Comparison of ENCODE assay signal across 8 mouse cellular contexts in genomic region chr9:48648285-48649097, GRCm38 (mm10). TPM values are rescaled to one million over a fixed set of nuclear protein-coding genes. Genes with fewer than 3 reads are reported as not detected.
DNase-seq lines count a peak whose midpoint lies in the region; ATAC-seq and TF ChIP-seq lines count a peak whose summit lies in the region.

No protein-coding gene starts in this region.

- H3K27me3 ChIP-seq in forebrain, embryonic 10.5 days (ENCODE audit: poor library complexity, severe bottlenecking), result 0 out of 2 replicates have a peak, but pooled peaks cover 9% of the 10 kb centered on the region
- H3K27me3 ChIP-seq in forebrain, embryonic 16.5 days (replicated peaks; ENCODE audit: control insufficient read depth, insufficient read depth, low read length), result peaks cover 11% of the 10 kb centered on the region
- no peaks in the 10 kb centered on the region for H3K27me3 ChIP-seq in intestine, postnatal 0 days (replicated peaks; ENCODE audit: control insufficient read depth, insufficient read depth, low read length)
- H3K27me3 ChIP-seq in midbrain, postnatal 0 days (ENCODE audit: insufficient read depth, low read length), result no peaks in the 10 kb centered on the region

- no peak for ATAC-seq in forebrain, embryonic 16.5 days
- no peak for ATAC-seq in intestine, postnatal 0 days
- ATAC-seq in midbrain, postnatal 0 days (ENCODE audit: low FRiP score), result no peak
- no peak for ATAC-seq in megakaryocyte progenitor cell, adult 5-6 weeks (replicated peaks; ENCODE audit: poor library complexity)

- H3K27ac ChIP-seq in forebrain, embryonic 10.5 days, result peak overlapping the region; percentile 89
- H3K27ac ChIP-seq in forebrain, embryonic 16.5 days (ENCODE audit: low read length), result no peak overlapping the region
- 0 out of 2 replicates have a peak overlapping the region, but pooled peaks have one; percentile 7 for H3K27ac ChIP-seq in intestine, postnatal 0 days (ENCODE audit: low read depth, low read length)
- no peak overlapping the region for H3K27ac ChIP-seq in midbrain, postnatal 0 days (ENCODE audit: low read depth, low read length)

- WGBS in forebrain, embryonic 10.5 days, result 31% methylated on average over 12 of the region's 12 CpGs
- 39% methylated on average over 12 of the region's 12 CpGs for WGBS in forebrain, embryonic 16.5 days
- 68% methylated on average over 12 of the region's 12 CpGs for WGBS in intestine, postnatal 0 days
- 39% methylated on average over 12 of the region's 12 CpGs for WGBS in midbrain, postnatal 0 days

- H3K4me1 ChIP-seq in forebrain, embryonic 10.5 days, result peaks cover 80% of the 10 kb centered on the region
- peaks cover 27% of the 10 kb centered on the region for H3K4me1 ChIP-seq in forebrain, embryonic 16.5 days (replicated peaks; ENCODE audit: control insufficient read depth, insufficient read depth, low read length)
- H3K4me1 ChIP-seq in intestine, postnatal 0 days (replicated peaks; ENCODE audit: control insufficient read depth, insufficient read depth, low read length), result 0 out of 2 replicates have a peak, but pooled peaks cover 5% of the 10 kb centered on the region
- H3K4me1 ChIP-seq in midbrain, postnatal 0 days (ENCODE audit: insufficient read depth, low read length), result no peaks in the 10 kb centered on the region

- no peak for DNase-seq in forebrain, embryonic 10.5 days (ENCODE audit: extremely low spot score, low spot score)
- DNase-seq in right cerebral cortex, adult 2 months (ENCODE audit: low spot score in 2 of 2), result peak; percentile 4 to 11
- no peak for DNase-seq in right cerebral cortex, postnatal 25 days
- DNase-seq in midbrain, postnatal 0 days (ENCODE audit: low spot score), result peak; percentile 32
- no peak for DNase-seq in natural killer cell, adult 2 months (ENCODE audit: low spot score in 2 of 2)

- no peak overlapping the region for H3K4me2 ChIP-seq in forebrain, embryonic 16.5 days (ENCODE audit: low read length)
- H3K4me2 ChIP-seq in intestine, postnatal 0 days (replicated peaks; ENCODE audit: low read depth), result peak overlapping the region; percentile 56
- H3K4me2 ChIP-seq in midbrain, postnatal 0 days (ENCODE audit: low read depth, low read length, poor library complexity, severe bottlenecking), result peak overlapping the region; percentile 40; the same call in 1 of the 2 replicates

- H3K36me3 ChIP-seq in forebrain, embryonic 10.5 days (replicated peaks), result no peaks in the 10 kb centered on the region
- no peaks in the 10 kb centered on the region for H3K36me3 ChIP-seq in forebrain, embryonic 16.5 days (ENCODE audit: control insufficient read depth, insufficient read depth)
- no peaks in the 10 kb centered on the region for H3K36me3 ChIP-seq in intestine, postnatal 0 days (ENCODE audit: control insufficient read depth, insufficient read depth)
- H3K36me3 ChIP-seq in midbrain, postnatal 0 days (ENCODE audit: insufficient read depth, low read length), result no peaks in the 10 kb centered on the region

- peak overlapping the region; percentile 39 for H3K4me3 ChIP-seq in forebrain, embryonic 10.5 days
- no peak overlapping the region for H3K4me3 ChIP-seq in forebrain, embryonic 16.5 days (replicated peaks; ENCODE audit: low read length)
- 0 out of 2 replicates have a peak overlapping the region, but pooled peaks have one; percentile 17 for H3K4me3 ChIP-seq in intestine, postnatal 0 days (ENCODE audit: low read depth, low read length)
- no peak overlapping the region for H3K4me3 ChIP-seq in midbrain, postnatal 0 days (ENCODE audit: low read depth, low read length)

- peaks cover 15% of the 10 kb centered on the region; the same call in 1 of the 2 replicates for H3K9me3 ChIP-seq in forebrain, embryonic 10.5 days
- peaks cover 7% of the 10 kb centered on the region for H3K9me3 ChIP-seq in forebrain, embryonic 16.5 days (ENCODE audit: control insufficient read depth, low read length)
- 0 out of 2 replicates have a peak, but pooled peaks cover 3% of the 10 kb centered on the region for H3K9me3 ChIP-seq in intestine, postnatal 0 days (ENCODE audit: control insufficient read depth)
- no peaks in the 10 kb centered on the region for H3K9me3 ChIP-seq in midbrain, postnatal 0 days (ENCODE audit: low read length)

- H3K9ac ChIP-seq in forebrain, embryonic 16.5 days (replicated peaks; ENCODE audit: low read depth, low read length), result no peak overlapping the region
- no peak overlapping the region for H3K9ac ChIP-seq in intestine, postnatal 0 days (ENCODE audit: low read depth, low read length)
- no peak overlapping the region for H3K9ac ChIP-seq in midbrain, postnatal 0 days (replicated peaks; ENCODE audit: low read length, poor library complexity, severe bottlenecking)

- TF ChIP-seq CTCF in intestine, postnatal 0 days (IDR thresholded peaks at IDR 0.05; ENCODE audit: low read depth), result no peak
- no peak for TF ChIP-seq CTCF in midbrain, postnatal 0 days (IDR thresholded peaks at IDR 0.05)

RNA-seq across cellular contexts. Expression of gene Nnmt, which starts 43.5 kb away (rescaled TPM):
- 0.73 and 1.2 TPM in 2 replicates for polyA plus RNA-seq in forebrain, embryonic 10.5 days (2016; fragmentation: Nextera tagmentation; extraction: Ambion mirVana)
- 1.2 and 1.4 TPM in 2 replicates for polyA plus RNA-seq in forebrain, embryonic 16.5 days (2015; fragmentation: Nextera tagmentation; extraction: Ambion mirVana)
- polyA plus RNA-seq in intestine, postnatal 0 days (2015; fragmentation: Nextera tagmentation; extraction: Ambion mirVana), result 5.1 and 6.1 TPM in 2 replicates
- total RNA-seq in midbrain, postnatal 0 days (2014; rRNA removed), result 0.57 and 1.4 TPM in 2 replicates
- 3.1 and 3.5 TPM in 2 replicates for polyA plus RNA-seq in midbrain, postnatal 0 days (2015; fragmentation: Nextera tagmentation; extraction: Ambion mirVana)
- 0.98 TPM in 1 of 2 replicates, not detected in the other for total RNA-seq in megakaryocyte progenitor cell, adult 5-6 weeks (2015)
- not detected in 2 replicates for total RNA-seq in megakaryocyte progenitor cell, adult 5-6 weeks (2017)

Comparison
In these comparisons a context has a peak if more than half of its experiments do, and no peak if none do; other contexts are left out.
1. DNase-seq: peak in right cerebral cortex, adult 2 months (2 of 2) and midbrain, postnatal 0 days (single experiment); none in forebrain, embryonic 10.5 days (single experiment), right cerebral cortex, postnatal 25 days (single experiment) and natural killer cell, adult 2 months (0 of 2).
2. H3K27ac ChIP-seq: peak in forebrain, embryonic 10.5 days (single experiment) and intestine, postnatal 0 days (single experiment); none in forebrain, embryonic 16.5 days (single experiment) and midbrain, postnatal 0 days (single experiment).
3. H3K4me3 ChIP-seq: peak in forebrain, embryonic 10.5 days (single experiment) and intestine, postnatal 0 days (single experiment); none in forebrain, embryonic 16.5 days (single experiment) and midbrain, postnatal 0 days (single experiment).